Mouse (Mus musculus) bone marrow macrophage, adult 2 months (primary cell): ENCODE data around the gene Larp4b.

Source experiments
- CTCF ChIP-seq: IDR thresholded peaks from 2 replicates; pipeline ENCODE4 v1.5.1; 2012; ENCODE audit warnings: low read depth, mild to moderate bottlenecking, low read length, moderate library complexity
- POLR2A ChIP-seq: IDR thresholded peaks from 2 replicates; pipeline ENCODE4 v1.6.1; 2012; ENCODE audit warnings: mild to moderate bottlenecking, low read depth, low read length, borderline replicate concordance

DNA sequence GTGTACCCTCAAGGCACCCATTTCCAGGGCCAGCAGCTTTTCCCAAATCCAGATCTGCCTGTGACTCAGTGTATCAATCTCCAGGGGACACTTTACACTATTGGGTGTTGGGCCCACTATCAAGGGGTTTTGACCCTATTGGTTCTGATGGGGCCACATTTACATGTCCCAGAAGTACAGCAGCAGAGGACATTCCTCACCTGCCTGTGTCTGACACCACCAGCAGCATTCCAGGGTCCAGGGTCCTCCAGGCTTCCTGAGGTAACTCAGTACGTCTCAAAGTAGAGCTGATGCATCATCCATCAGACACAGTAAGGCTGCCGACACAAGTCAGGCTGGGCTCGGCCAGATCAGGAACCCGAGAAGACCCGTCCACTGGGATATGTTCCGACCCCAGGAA lies 91.0 kb downstream of the Larp4b start:
- TF ChIP-seq POLR2A (no peak), CTCF (no peak)
